Mouse (Mus musculus): ENCODE measurements around the gene Susd2.
A peak's percentile ranks its signal among the peaks of the same experiment; 100 is the strongest.

Gene Susd2

DNA sequence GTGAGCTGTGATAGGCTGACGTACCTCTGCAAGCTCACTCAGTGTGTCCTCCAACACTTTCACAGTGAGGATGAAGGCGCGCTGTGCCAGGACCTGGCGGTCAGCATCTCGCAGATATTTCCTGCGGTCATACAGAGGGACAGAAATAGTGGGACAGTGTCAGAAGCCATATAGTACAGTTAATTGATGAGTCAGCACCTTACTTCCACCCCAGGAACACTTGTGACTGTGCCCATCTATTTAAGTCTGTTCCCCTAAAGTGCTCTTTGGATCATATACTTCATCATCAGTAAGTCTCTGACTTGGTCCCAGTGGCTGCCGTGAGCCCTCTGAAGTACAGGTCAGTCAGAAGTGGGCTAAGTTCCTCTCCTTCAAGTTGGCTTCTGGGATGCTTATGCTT is 14.0 kb upstream of the Susd2 start:
- no peak for ATAC-seq (ENCODE audit: insufficient number of reproducible peaks, low FRiP score, low TSS enrichment)

DNA sequence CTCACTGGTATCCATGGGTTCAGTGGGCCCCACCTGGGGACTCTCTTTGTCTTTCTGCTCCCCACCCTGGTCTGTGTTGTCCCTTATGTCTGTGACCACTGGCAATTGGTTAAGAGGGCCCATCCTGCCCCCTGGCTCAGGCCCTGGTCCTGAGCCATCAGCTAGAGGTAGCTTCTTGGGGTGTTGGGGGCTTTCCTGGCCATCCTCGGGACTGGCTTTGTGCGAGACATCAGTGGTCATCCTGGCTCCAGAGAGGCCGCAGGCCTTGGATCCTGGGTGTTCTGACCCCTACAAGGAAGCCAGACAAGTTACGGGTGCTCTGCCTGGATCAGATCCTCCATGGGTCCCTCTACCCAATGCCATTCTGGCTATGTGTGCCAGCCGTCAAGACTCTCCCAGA is 13.4 kb upstream of the Susd2 start:
- no peak for ATAC-seq (ENCODE audit: insufficient number of reproducible peaks, low FRiP score, low TSS enrichment)

GRCm38 (mm10) chr10:75654053-75654452 is 10.2 kb upstream of the Susd2 start:
- ATAC-seq (ENCODE audit: insufficient number of reproducible peaks, low FRiP score, low TSS enrichment), result no peak

DNA sequence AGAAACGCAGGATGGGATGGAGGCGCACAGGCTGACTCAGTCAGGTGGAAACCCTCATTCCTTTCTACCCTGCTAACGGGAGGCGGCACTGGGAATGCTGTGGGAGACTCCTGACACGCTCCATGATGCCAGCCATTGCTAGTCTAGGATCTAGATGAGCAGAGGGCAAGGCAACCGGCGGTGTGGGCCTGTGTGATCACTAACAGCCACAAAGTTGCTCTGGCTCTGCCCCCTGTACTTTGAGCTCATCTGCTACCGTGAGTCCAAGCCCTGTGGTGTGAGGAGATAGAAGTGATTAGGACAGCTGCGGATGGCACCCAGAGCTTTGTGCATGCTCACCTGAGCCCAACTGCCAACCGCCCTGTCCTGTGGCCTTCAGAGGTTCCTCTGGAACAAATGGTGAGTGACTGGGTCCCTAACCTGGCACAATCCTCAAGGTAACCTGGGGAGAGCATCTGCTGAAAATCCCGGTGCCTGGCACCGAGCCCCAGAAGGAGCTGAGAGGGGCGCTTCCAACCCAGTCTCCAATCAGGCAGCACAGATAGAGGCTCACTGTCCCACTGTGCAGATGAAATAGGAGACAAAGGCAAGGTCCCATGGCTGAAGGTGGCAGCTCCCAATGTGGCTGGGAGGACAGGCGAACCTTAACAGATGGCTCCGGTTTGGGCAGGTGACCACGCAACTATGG is 7.7 kb upstream of the Susd2 start:
- no peak for ATAC-seq (ENCODE audit: insufficient number of reproducible peaks, low FRiP score, low TSS enrichment)

DNA sequence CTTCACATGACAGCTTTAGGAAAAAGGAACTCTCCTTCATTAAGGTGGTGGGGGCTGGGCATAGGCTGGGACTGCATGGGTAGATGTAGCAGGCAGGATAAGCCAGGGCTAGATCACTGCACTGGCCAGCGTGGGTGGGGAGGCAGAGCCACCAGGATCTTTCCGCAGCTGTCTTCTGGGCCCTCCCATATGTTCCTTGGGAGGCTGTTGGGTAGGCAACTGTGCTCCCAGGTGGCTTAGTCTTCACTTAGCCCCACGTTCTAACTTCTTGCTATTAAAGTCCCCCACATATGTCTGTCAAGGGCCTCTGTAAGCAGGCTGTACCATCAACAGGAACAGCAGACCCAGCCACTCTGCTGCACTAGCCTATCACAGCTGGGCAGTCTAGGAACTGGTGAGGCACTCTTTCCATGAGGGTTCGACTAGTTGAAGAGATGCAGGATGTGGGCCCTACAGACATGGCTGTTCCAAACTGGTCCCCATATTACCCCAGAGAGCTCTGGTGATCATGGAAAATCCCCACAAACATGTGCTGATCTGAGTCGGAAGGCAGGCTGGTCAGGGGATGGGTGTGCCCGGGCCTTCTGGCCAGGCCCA is 6.6 kb upstream of the Susd2 start:
- no peak for ATAC-seq (ENCODE audit: insufficient number of reproducible peaks, low FRiP score, low TSS enrichment)

GRCm38 (mm10) chr10:75649406-75649995 is 5.7 kb upstream of the Susd2 start:
- no peak for ATAC-seq (ENCODE audit: insufficient number of reproducible peaks, low FRiP score, low TSS enrichment)

DNA sequence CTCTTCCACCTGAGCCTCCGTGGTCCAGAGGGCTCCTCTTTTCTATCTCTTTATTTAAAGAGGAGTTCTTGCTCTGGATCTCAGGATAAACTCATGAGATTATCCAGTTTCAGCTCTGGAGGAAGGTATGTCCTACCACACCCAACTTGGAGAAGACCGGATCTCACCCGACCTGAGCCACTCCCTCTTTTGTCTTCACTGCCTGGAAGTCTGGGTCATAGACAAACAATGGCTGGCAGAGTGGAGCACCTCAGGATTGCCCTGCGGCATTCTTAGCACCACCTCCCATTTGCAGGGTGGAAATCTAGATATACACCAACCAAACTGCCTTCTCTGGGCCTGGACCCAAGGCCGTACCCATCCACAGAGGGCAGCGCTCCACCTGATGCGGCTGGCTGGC is 5.2 kb upstream of the Susd2 start:
- ATAC-seq (ENCODE audit: insufficient number of reproducible peaks, low FRiP score, low TSS enrichment), result no peak

DNA sequence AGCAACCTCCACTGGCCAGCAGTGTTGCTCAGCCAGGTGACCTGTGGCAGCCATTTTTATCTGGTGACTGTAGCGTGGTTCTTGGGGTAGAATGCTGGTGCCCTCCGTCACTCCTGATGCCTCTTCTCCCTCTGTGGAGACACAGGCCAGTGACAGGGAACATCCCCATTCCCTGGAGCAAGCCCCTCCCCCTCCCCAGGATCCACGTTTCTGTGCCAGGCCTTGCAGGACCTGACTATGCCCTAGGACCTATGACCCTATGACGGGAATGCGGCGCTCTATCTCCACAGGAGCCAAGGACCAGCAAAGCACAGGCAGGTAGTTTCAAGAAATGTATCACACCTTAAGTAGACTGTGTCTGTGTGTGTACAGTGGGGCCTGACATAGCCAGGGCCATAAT is 4.3 kb upstream of the Susd2 start:
- no peak for ATAC-seq (ENCODE audit: insufficient number of reproducible peaks, low FRiP score, low TSS enrichment)

GRCm38 (mm10) chr10:75647362-75647761 is 3.6 kb upstream of the Susd2 start:
- ATAC-seq (ENCODE audit: insufficient number of reproducible peaks, low FRiP score, low TSS enrichment), result no peak

- no peak for ATAC-seq (ENCODE audit: insufficient number of reproducible peaks, low FRiP score, low TSS enrichment)
These were observed 2.6 kb upstream of the Susd2 start for GRCm38 (mm10) chr10:75646406-75646805.

DNA sequence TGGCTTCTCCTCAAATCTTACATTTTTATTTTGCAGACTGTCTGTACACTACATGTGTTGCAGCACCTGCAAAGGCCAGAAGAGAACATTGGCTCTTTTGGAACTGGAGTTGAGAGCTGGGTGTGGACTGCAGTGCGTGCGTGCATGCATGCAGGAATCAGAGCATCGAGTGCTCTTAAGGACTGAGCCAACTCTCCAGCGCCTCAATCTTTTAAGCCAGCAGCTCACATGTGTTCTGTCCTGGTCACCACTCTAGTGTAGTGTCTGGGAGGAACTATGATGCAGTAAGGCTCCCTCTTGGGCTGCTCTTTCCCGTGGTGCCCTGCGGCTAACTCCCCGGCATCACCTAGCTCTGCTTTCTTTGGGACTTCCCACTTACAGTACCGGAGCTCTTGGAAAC is 1.8 kb upstream of the Susd2 start:
- ATAC-seq (ENCODE audit: insufficient number of reproducible peaks, low FRiP score, low TSS enrichment), result no peak

DNA sequence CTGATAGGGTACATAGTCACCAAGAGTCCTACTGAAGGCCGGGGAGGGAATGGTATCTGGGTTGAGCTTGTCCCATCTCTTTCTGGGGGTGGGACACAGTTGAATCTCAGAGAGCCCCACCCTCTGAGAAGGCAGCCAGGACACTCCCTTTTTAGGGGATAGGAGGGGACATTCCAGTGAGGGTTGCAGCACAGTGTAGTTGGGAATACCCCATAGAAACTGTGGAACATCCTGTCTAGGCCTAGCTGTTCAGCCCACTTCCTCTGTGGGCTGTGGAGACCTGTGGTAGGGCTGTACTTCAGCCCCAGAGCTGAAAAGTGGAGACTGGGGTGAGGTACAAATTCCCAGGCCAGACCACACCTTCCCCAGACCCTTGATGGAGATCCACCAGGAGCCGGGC is 917 bp downstream of the Susd2 start:
- no peak for ATAC-seq (ENCODE audit: insufficient number of reproducible peaks, low FRiP score, low TSS enrichment)

DNA sequence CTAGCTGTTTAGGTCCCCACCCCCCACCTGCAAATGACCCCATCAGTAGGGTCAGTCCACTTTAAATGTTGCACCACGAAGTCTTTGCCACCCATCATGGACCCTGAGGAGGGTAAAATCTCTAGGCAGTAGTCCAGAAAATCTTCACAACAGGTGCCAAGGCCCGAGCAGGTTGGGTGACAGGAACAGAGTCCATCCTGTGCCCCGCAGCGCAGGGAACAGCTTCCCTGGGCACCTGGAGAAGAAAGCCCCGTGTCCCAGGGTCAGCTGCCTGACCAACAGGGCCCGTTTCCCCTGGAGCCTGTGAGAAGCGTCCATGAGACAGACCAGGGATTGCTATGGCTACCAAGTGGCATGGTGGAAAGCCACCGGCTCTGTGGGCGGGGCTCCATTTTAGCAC is 1.4 kb downstream of the Susd2 start:
- no peak for ATAC-seq (ENCODE audit: insufficient number of reproducible peaks, low FRiP score, low TSS enrichment)

GRCm38 (mm10) chr10:75641721-75642222 is 2.0 kb downstream of the Susd2 start:
- no peak for ATAC-seq (ENCODE audit: insufficient number of reproducible peaks, low FRiP score, low TSS enrichment)

- no peak for ATAC-seq (ENCODE audit: insufficient number of reproducible peaks, low FRiP score, low TSS enrichment)
These were observed 6.1 kb downstream of the Susd2 start for GRCm38 (mm10) chr10:75637711-75638110.

GRCm38 (mm10) chr10:75636084-75636786 is 7.6 kb downstream of the Susd2 start:
- ATAC-seq (ENCODE audit: insufficient number of reproducible peaks, low FRiP score, low TSS enrichment), result no peak

- peak; percentile 74 for ATAC-seq (ENCODE audit: insufficient number of reproducible peaks, low FRiP score, low TSS enrichment)
These were observed 8.1 kb downstream of the Susd2 start for GRCm38 (mm10) chr10:75635693-75636055.

DNA sequence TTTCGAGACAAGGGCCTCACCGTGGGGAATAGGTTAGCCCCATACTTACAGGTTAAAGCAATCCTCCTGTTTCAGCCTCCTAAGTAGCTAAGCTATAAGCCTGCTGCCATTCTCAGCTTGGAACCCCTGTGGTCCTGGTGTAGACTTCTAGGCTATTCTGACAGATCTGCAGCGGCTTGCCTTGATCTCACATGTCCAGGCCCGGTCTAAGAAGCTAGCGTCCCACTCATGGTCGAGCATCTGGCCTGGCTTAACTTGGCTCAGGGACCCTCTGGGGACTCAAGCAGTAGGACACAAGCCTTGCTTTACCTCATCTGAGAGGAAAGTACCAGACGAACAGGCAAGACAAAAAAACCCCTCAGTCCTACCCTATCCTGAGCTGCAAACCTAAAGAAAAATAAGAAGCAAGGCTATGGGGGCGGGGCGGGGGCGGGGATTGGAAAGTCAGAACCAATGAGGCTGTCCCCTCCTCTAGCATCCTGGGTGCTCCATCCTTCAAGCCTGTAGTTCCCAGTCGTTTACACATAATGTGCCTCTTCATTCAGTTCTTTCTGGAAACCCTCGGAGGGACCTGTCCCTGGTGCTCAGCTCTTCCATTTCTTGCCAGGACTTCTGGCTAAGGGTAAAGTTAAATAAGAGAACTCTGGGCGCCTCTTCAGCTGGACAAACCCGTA is 8.7 kb downstream of the Susd2 start:
- ATAC-seq (ENCODE audit: insufficient number of reproducible peaks, low FRiP score, low TSS enrichment), result no peak

DNA sequence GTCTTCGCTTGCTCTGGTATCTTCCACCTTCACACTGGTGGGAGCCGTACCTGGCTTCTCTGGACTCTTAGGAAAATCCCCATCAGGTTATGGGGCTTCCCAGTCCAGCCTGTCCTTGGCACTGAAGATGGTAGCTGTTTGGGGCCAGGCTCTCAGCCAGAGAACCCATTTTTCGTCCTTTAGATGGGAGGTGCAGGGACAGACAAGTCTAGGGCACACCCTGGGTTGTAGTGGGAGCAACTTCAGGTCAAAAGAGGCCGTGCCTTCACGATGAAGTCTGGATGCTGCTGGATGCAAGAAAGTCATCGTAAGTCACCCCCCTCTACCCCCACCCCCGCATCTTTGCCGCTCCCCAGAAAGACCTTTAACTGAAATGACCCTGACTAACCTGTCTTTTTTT is 9.2 kb downstream of the Susd2 start:
- ATAC-seq (ENCODE audit: insufficient number of reproducible peaks, low FRiP score, low TSS enrichment), result no peak

DNA sequence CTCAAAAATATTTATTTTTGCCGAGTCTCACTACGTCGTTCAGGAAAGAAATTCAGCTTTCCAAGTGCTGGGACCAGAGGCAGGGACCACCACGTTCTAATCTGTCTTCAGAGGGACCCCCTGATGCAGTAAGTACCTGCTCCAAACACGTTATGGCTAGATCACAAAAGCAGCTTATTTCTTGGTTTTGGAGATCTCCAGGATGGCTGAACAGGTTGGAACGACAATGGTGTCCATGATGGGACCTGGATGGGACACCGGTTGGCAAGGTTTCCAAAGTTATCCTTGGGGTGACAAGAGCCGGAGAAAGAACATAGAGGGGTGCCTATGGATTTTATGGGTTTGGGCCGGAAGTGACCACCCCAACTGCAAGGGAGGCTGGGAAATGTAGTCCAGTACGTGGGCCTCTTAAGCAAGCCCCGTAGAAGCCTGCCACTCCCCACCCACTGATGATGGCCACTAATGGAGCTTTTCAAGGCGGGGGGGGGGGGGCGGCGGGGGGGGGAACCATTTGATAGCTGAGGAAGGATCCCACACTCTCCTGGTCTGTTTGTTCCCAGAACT is 10.2 kb downstream of the Susd2 start:
- no peak for ATAC-seq (ENCODE audit: insufficient number of reproducible peaks, low FRiP score, low TSS enrichment)

Data from cerebellum, adult (tissue).